Mouse (Mus musculus) adrenal gland, adult 2 months (tissue): ENCODE data around the gene Itga9. TPM values are rescaled to one million over a fixed set of nuclear protein-coding genes. Genes with fewer than 3 reads are reported as not detected.

Experiments
- DNase-seq: peaks from one replicate; pipeline ENCODE4 v3.0.0; 2021
- polyA plus RNA-seq: library from polyadenylated mRNA; depleted of rRNA; stranded (reverse); fragments of >200 nt; gene quantifications from 2 replicates; pipeline ENCODE4 v1.2.3, GENCODE M21; 2012
- total RNA-seq, 2 experiments: library from RNA; stranded (reverse); gene quantifications; 2 replicates each; pipeline ENCODE4 v1.2.3; 2021

Gene Itga9
- total and polyA plus RNA-seq, 3 experiments: 43.4 to 95.2 (median 58.9) TPM

DNA sequence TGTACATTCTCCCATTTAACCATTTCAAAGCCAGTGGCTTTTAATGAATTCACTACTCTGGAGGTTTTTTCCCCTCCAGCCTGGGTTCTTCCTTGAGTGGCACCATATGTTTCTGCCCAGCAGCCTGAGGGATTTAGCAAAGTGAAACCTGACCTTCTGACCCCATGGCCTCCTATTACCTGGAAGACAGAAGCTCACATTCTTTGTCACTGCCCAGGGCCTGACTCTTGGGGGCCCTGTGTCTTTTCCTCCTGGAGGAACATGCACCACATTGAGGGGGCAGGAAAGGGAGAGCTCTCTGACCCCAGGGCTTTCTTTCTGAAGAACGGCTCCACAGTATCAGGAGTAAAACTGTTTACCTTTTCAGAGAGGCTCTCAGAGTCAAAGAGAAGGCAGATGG lies 46.9 kb downstream of the Itga9 start:
- DNase-seq: no peak

GRCm38 (mm10) chr9:118654969-118655368 lies 48.5 kb downstream of the Itga9 start:
- DNase-seq: peak; percentile 54

DNA sequence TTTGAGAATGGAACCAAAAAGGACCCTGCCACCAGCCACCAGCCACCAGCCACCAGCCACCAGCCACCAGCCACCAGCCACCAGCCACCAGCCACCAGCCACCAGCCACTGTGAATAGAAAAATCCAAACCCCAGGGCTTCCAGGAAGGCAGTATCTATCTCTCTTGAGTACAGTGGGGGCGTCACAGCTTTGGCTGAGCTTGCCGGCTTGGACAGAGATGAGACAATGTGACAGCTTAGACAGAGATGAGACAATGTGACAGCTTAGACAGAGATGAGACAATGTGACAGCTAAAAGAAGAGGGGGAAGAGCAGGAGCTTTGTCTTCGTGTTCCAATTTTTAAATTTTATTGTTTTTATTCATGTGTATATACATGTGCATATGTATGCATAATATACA lies 49.2 kb downstream of the Itga9 start:
- no peak for DNase-seq

DNA sequence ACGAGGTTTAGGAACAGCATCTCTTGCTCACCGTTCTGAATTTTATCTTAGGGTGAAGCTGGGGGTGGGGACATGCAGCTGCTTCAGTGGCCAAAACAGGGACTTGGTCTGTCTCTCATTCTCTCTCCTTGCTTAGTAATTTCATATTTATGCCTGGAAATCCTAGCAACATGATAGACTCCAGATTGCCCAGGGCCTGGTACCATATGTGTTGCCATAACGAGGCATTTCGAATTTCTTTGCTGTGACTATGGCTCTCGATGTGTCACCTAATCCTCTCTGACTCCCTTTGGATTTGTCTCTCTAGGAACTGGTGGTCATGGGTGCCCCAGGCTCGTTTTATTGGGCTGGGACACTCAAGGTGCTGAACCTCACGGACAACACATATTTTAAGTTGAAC lies 51.7 kb downstream of the Itga9 start:
- DNase-seq: no peak

GRCm38 (mm10) chr9:118659809-118660208 lies 53.3 kb downstream of the Itga9 start:
- no peak for DNase-seq

DNA sequence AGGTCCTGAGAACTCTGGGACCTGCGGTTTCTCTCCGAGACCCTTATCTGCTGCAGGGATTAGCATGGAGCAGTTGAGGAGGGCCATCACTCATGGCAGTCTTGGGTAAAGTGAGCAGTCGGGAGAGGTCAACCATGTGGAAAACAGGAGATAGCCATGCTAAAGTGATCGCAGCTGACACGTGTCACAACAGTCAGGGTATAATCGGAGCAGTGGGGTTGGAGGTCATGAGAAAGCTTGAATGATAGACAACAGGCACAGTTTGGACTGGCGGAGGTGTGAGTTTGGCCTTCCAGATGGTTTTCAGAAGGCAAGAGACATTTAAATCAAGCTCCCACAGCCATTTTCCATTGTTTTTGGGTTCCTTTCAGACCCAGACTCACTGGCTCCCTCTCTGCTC lies 53.8 kb downstream of the Itga9 start:
- no peak for DNase-seq

GRCm38 (mm10) chr9:118662026-118662425 lies 55.5 kb downstream of the Itga9 start:
- no peak for DNase-seq

GRCm38 (mm10) chr9:118662476-118662875 lies 56.0 kb downstream of the Itga9 start:
- peak; percentile 81 for DNase-seq

- no peak for DNase-seq
Measured at GRCm38 (mm10) chr9:118663938-118664337, 57.4 kb downstream of the Itga9 start.

GRCm38 (mm10) chr9:118666069-118666468 lies 59.6 kb downstream of the Itga9 start:
- DNase-seq: no peak

DNA sequence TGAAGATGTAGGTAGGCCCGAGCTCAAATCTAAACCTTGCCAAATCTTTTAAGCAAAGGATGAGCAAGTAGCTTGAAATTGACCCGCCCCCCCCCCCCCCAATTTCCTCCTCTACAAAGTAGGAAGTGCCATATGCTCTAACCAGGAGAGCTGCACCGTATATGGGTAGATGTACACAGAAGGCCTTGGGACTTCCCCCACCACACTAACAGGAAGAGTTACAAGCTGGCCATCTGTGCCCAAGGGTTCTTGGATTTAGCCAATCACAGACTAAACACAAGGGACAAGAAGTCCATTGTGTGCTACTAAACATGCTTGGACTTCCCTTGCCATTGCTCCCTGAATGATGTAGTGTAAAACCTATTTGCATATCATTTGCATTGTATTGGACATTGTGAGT lies 63.2 kb downstream of the Itga9 start:
- DNase-seq: no peak

DNA sequence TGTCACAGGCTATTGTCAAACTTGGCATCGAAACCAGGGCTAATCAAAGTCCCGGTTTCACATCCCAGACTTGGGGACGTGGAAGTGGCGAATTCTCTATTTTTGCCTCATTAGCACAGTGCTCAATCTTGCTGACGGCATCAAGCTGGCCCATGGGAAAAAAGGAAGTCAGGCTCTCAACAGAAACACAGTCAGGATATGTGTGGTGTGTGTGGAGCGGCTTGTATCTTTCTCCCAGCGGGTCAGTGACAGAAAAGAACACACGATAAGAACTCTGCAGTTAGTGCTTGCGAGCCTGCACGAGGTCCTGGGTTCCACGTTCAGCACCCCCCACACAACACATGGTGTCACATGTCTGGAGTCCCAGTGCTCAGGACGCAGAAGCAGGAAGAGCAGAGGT lies 67.8 kb downstream of the Itga9 start:
- DNase-seq: no peak

- no peak for DNase-seq
Measured at GRCm38 (mm10) chr9:118674761-118675160, 68.3 kb downstream of the Itga9 start.

- peak; percentile 68 for DNase-seq
Measured at GRCm38 (mm10) chr9:118675573-118676170, 69.2 kb downstream of the Itga9 start.

DNA sequence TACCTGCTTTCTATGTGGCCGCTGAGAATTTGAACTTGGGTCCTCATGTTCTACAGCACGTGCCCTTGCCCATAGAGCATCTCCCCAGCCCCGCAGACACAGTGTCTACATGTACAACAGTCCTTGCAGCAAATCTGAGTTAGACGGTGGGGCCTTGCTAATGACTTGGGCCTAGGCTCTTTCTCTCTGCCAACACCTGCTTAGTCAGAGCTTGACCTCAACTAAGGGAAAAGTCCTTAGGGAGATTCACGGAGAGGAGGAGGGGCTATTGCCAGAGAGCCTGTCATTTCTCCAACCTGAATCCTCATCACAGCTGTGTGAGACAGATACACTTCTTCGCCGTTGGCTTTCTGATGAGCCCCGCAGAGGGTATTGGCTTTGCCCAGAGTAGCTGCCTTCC lies 70.2 kb downstream of the Itga9 start:
- peak; percentile 59 for DNase-seq

GRCm38 (mm10) chr9:118677349-118677748 lies 70.9 kb downstream of the Itga9 start:
- no peak for DNase-seq

DNA sequence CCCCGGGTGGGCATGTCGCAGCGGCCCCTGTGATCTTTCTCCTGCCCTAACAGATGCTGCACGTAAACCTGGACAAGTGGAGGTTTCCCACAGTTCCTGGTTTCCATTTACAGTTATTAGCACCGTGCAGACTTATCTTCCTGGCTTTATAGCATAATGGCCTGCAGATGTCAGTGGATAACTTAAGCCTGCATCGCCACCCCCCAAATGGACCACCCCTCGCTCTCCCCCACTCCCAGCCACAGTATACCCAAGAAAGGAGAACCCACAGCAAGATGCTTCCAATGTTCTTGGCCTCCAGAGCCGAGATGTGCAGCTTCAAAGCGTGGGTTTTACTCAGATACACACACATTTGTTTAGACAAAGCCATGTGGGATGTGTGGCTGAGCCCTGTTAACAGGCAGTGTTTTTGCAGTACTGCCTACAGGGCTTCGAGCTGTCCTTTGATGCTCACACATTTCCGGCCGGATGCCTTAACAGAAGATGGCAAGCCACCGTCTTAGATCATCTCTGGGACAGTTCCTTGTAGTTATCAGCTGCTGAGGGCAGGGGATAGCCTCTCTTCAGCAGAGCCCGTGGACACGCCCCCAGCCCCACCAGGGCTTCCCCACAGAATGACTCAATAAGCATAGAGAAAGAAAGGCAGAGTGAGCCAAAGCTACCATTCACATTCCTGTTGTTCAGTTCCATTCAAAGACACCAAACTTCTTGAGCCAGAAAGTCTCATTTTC lies 71.7 kb downstream of the Itga9 start:
- DNase-seq: no peak

DNA sequence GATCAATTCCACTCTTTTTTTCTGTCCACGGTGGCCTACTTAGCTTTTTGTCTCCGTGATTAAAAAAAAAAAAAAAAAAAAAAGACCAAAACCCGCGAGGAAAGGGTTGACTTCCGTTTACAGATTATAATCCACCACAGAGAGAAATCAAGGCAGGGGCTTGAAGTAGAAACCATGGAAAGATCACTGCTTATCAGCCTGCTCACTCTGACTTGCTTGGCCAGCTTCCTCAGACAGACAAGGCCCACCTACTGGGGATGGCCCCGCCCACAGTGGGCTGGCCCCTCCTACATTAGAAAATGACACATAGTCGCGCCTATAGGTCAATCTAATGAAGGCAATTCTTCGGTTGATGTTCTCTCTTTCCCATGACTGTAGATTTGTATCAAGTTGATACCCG lies 72.3 kb downstream of the Itga9 start:
- no peak for DNase-seq

DNA sequence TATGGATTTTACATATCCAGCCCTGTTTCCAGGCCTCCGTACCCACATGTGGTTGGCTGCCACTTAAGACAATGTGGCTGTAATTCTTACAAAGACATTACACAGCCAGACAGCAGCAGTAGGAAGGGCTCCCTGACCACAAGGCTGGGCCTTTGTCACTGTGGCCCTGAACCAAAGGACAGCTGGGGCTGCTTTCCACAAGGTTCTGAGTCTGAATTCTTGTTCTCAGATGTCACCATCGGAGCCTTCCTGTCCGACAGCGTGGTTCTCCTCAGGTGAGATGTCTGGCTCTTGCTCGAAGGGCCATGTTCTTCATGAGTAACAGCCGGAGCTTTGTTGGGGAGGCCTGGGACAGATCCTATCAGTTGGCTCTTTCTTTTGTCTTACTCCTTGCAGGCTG lies 75.0 kb downstream of the Itga9 start:
- peak; percentile 71 for DNase-seq

GRCm38 (mm10) chr9:118682154-118682553 lies 75.7 kb downstream of the Itga9 start:
- no peak for DNase-seq

DNA sequence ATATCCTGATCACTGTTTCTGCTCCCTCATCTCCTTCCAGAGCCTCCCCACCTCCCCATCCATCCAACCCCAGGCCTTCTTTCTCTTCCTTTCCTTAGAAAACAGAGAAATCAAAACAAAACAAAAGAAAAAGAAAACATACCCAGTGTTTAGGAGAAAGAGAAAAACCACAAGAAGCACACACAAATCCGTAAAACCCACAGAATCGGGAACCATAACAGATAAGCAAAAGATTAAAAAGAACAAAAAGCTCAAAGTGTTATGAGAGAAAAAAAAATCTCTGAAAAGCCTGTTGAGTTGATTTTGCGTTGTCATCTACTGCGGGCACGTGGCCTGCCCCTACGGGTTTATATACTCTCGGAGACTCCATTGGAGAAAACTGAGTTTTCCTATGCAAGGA lies 77.0 kb downstream of the Itga9 start:
- DNase-seq: no peak

DNA sequence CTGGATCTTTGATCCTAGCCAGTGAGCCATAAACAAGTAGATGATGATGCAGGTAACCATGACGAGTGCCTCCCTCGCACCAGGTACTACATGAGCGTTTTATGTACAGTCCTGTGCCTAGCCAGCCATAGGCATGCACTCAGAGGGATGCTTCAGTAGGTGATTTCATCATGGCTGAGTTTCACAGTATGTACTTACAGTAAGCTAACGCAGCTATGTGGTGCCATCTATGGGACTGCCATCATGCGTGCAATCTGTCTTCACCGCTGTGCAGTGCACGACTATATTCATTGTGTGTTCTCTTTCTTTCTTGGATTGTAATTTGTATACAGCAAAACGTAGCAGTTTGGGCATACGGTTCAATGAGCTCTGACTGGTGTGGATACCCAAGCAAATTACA lies 77.9 kb downstream of the Itga9 start:
- no peak for DNase-seq

DNA sequence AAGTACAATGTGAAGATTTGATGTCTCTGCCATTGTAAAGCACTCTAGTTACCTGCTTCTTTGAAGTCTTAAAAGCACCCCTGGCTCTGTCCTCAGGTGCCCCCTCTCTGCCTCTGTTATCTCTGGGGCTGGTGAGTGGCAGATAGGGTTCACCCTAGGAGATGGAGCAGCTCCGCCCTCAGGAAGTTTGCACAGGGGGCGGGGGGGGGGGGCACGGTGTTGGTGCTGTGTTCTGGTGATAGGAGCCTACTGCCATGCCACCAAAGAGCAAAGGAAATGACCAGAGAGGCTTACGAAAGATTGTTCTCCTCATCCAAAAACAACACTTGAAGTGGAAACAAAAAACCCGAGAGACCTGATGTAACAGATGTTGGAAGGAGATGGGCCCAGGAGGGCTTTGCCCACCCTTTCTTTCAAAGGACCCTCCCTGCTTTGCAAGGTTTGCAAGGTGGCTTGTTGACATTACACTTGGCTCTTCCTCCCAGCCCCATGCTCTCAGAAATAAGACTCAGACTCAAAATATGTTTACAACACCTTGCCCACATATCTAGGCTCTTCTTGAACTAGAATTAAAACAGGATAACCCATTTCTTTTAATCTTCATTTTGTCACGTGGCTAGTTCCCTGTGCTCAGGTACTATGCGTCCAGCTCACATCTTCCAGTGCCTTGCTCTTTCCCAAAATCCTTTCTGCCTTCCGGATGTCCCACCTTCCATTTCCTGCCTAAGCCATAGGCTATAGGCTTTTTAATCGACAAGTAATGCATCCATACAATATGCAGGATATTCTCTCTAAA lies 79.9 kb downstream of the Itga9 start:
- DNase-seq: no peak
